Mouse (Mus musculus): ENCODE results near the gene 1700025B11Rik. TPM values are rescaled to one million over a fixed set of nuclear protein-coding genes. Genes with fewer than 3 reads are reported as not detected.

Gene 1700025B11Rik
- total RNA-seq (2014; rRNA removed) = not detected in 2 replicates
- polyA plus RNA-seq (2015; fragmentation: Nextera tagmentation; extraction: Ambion mirVana) = not detected in 2 replicates

DNA sequence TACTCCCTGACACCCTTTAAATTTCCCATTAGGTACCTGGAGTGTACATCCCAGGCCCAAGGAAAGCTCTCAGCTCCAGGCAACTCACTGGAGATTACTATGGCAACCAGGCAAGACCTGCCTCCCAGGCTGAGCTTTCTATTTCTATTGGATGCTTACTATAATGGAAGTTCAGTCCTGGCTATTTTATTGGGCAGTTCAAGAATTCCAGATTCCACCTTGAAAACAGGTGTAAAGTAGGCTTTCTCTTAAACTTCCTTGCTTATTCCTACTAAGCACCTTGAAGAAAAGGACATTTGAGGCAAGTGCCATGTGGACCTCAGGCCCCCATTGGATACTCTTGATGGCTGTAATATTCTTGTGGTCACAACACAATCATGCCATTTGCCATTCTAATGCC lies at the start of gene 1700025B11Rik:
Gene 1700025B11Rik, minus strand, starts transcription at position 101 of the 400 bp plus-strand sequence.
- TF ChIP-seq CTCF (IDR thresholded peaks at IDR 0.05; ENCODE audit: low read depth) = no peak
- ATAC-seq = no peak
- Histone ChIP-seq H3K4me1 (ENCODE audit: insufficient read depth, low read length) (no peaks in the 10 kb centered on the region), H3K4me2 (ENCODE audit: low read depth, low read length) (no peak within 1 kb of the TSS), H3K4me3 (ENCODE audit: low read length) (no peak within 1 kb of the TSS), H3K9ac (replicated peaks; ENCODE audit: low read length) (no peak within 1 kb of the TSS), H3K36me3 (ENCODE audit: insufficient read depth, low read length) (no peaks in the 10 kb centered on the region), H3K9me3 (ENCODE audit: low read length) (no peaks in the 10 kb centered on the region), H3K27me3 (ENCODE audit: insufficient read depth, low read length) (no peaks in the 10 kb centered on the region), H3K27ac (no peak within 1 kb of the TSS)
- DNase-seq (ENCODE audit: low spot score) = no peak

DNA sequence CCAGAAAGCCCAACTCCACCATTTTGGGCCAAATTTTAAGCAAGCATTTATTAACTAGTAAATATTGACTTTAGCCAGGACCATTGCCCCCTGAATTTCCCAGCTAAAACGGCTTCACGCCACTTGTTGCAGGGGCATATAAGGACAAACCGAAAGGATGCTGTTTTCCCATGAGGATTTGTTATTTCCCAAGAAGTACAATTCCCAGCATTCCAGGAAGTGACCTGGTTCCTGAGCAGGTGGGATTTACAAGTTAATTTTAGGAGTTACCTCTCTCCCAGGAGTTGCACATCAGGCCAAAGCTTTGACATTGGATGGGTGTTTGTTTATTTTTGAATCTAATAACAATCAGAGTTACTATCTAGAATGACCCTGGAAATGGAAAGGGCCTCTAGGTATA lies 44.4 kb upstream of the 1700025B11Rik start:
- H3K4me2 ChIP-seq (ENCODE audit: low read depth, low read length) = no peak overlapping the region
- ATAC-seq (no peak), DNase-seq (ENCODE audit: low spot score) (no peak)
- H3K9ac ChIP-seq (replicated peaks; ENCODE audit: low read length) = no peak overlapping the region
- no peaks in the 10 kb centered on the region for H3K36me3 ChIP-seq (ENCODE audit: insufficient read depth, low read length)
- TF ChIP-seq CTCF (IDR thresholded peaks at IDR 0.05; ENCODE audit: low read depth) = no peak
- no peaks in the 10 kb centered on the region for H3K4me1 ChIP-seq (ENCODE audit: insufficient read depth, low read length)
- no peak overlapping the region for H3K4me3 ChIP-seq (ENCODE audit: low read length)
- no peaks in the 10 kb centered on the region for H3K9me3 ChIP-seq (ENCODE audit: low read length)
- H3K27me3 ChIP-seq (ENCODE audit: insufficient read depth, low read length) = no peaks in the 10 kb centered on the region
- no peak overlapping the region for H3K27ac ChIP-seq
- 95% methylated on average over 3 of the region's 3 CpGs for WGBS

DNA sequence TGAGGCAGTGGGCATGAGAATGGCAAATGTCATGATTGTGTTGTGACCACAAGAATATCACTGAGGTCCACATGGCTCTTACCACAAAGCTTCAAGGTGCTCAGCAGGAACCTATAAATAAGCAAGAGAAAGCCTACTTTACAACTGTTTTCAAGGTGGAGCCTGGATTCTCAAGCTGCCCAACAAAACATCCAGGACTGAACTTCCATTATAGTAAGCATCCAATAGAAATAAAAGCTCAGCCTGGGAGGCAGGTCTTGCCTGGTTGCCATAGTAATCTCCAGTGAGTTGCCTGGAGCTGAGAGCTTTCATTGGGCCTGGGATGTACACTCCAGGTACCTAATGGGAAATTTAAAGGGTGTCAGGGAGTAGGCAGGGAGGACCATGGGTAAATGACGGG lies 37.3 kb upstream of the 1700025B11Rik start, which contains the start of gene Gm36245:
Gene Gm36245, plus strand, starts transcription at position 301 of the 400 bp plus-strand sequence.
- TF ChIP-seq CTCF (IDR thresholded peaks at IDR 0.05; ENCODE audit: low read depth) = no peak
- no peaks in the 10 kb centered on the region for H3K9me3 ChIP-seq (ENCODE audit: low read length)
- no peaks in the 10 kb centered on the region for H3K4me1 ChIP-seq (ENCODE audit: insufficient read depth, low read length)
- H3K27ac ChIP-seq = no peak within 1 kb of the TSS
- no peak within 1 kb of the TSS for H3K9ac ChIP-seq (replicated peaks; ENCODE audit: low read length)
- no peak within 1 kb of the TSS for H3K4me3 ChIP-seq (ENCODE audit: low read length)
- H3K4me2 ChIP-seq (ENCODE audit: low read depth, low read length) = no peak within 1 kb of the TSS
- H3K27me3 ChIP-seq (ENCODE audit: insufficient read depth, low read length) = no peaks in the 10 kb centered on the region
- 90% methylated on average over 1 of the region's 1 CpGs for WGBS
- DNase-seq (ENCODE audit: low spot score) (no peak), ATAC-seq (no peak)
- no peaks in the 10 kb centered on the region for H3K36me3 ChIP-seq (ENCODE audit: insufficient read depth, low read length)

- Histone ChIP-seq H3K27ac (no peak overlapping the region), H3K9ac (replicated peaks; ENCODE audit: low read length) (no peak overlapping the region), H3K9me3 (ENCODE audit: low read length) (no peaks in the 10 kb centered on the region), H3K36me3 (ENCODE audit: insufficient read depth, low read length) (no peaks in the 10 kb centered on the region), H3K4me2 (ENCODE audit: low read depth, low read length) (no peak overlapping the region), H3K4me1 (ENCODE audit: insufficient read depth, low read length) (no peaks in the 10 kb centered on the region), H3K27me3 (ENCODE audit: insufficient read depth, low read length) (no peaks in the 10 kb centered on the region), H3K4me3 (ENCODE audit: low read length) (no peak overlapping the region)
- ATAC-seq (no peak), DNase-seq (ENCODE audit: low spot score) (no peak)
- 68% methylated on average over 3 of the region's 3 CpGs for WGBS
- no peak for TF ChIP-seq CTCF (IDR thresholded peaks at IDR 0.05; ENCODE audit: low read depth)
Observed at GRCm38 (mm10) chr15:77598429-77598828, 36.7 kb upstream of the 1700025B11Rik start.

DNA sequence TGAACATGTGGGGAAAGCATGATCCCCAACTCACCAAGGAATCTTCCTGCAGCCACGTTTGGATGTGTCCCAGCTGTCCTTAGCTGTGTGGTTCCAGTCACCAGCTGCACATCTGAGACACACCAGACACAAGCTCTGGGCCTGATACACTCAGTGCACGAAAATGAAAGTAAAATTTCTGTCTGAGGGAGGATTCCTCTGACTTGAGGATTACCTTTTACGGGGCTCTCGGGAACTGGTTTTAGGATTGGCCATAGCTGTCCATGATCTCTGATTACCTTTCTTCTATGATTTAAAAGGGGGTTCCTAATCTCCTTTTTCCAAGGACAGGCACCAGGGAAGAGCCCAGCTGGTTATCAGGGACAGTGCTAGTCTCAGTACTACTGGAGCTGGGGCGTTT lies 34.3 kb upstream of the 1700025B11Rik start, which contains the start of gene Apol10b:
Gene Apol10b, minus strand, starts transcription at position 165 of the 400 bp plus-strand sequence.
- ATAC-seq (no peak), DNase-seq (ENCODE audit: low spot score) (no peak)
- H3K36me3 ChIP-seq (ENCODE audit: insufficient read depth, low read length) = no peaks in the 10 kb centered on the region
- no peaks in the 10 kb centered on the region for H3K4me1 ChIP-seq (ENCODE audit: insufficient read depth, low read length)
- no peak within 1 kb of the TSS for H3K4me2 ChIP-seq (ENCODE audit: low read depth, low read length)
- TF ChIP-seq CTCF (IDR thresholded peaks at IDR 0.05; ENCODE audit: low read depth) = no peak
- H3K27ac ChIP-seq = no peak within 1 kb of the TSS
- no peak within 1 kb of the TSS for H3K4me3 ChIP-seq (ENCODE audit: low read length)
- no peaks in the 10 kb centered on the region for H3K9me3 ChIP-seq (ENCODE audit: low read length)
- H3K9ac ChIP-seq (replicated peaks; ENCODE audit: low read length) = no peak within 1 kb of the TSS
- H3K27me3 ChIP-seq (ENCODE audit: insufficient read depth, low read length) = no peaks in the 10 kb centered on the region
- WGBS = 71% methylated on average over 5 of the region's 5 CpGs

GRCm38 (mm10) chr15:77593557-77593956 lies 31.9 kb upstream of the 1700025B11Rik start:
- Histone ChIP-seq H3K36me3 (ENCODE audit: insufficient read depth, low read length) (no peaks in the 10 kb centered on the region), H3K4me2 (ENCODE audit: low read depth, low read length) (no peak overlapping the region), H3K9me3 (ENCODE audit: low read length) (no peaks in the 10 kb centered on the region), H3K4me3 (ENCODE audit: low read length) (no peak overlapping the region), H3K27ac (no peak overlapping the region), H3K4me1 (ENCODE audit: insufficient read depth, low read length) (no peaks in the 10 kb centered on the region), H3K27me3 (ENCODE audit: insufficient read depth, low read length) (no peaks in the 10 kb centered on the region), H3K9ac (replicated peaks; ENCODE audit: low read length) (no peak overlapping the region)
- 91% methylated on average over 1 of the region's 1 CpGs for WGBS
- no peak for ATAC-seq
- DNase-seq (ENCODE audit: low spot score) = no peak
- TF ChIP-seq CTCF (IDR thresholded peaks at IDR 0.05; ENCODE audit: low read depth) = no peak

GRCm38 (mm10) chr15:77590881-77591280 lies 29.2 kb upstream of the 1700025B11Rik start:
- Histone ChIP-seq H3K4me2 (ENCODE audit: low read depth, low read length) (no peak overlapping the region), H3K4me3 (ENCODE audit: low read length) (no peak overlapping the region), H3K9me3 (ENCODE audit: low read length) (no peaks in the 10 kb centered on the region), H3K27ac (no peak overlapping the region), H3K27me3 (ENCODE audit: insufficient read depth, low read length) (no peaks in the 10 kb centered on the region), H3K9ac (replicated peaks; ENCODE audit: low read length) (no peak overlapping the region), H3K4me1 (ENCODE audit: insufficient read depth, low read length) (no peaks in the 10 kb centered on the region), H3K36me3 (ENCODE audit: insufficient read depth, low read length) (no peaks in the 10 kb centered on the region)
- no peak for TF ChIP-seq CTCF (IDR thresholded peaks at IDR 0.05; ENCODE audit: low read depth)
- ATAC-seq (no peak), DNase-seq (ENCODE audit: low spot score) (no peak)
- WGBS = 81% methylated on average over 2 of the region's 2 CpGs

Measured in hindbrain, postnatal 0 days (tissue).